Mouse (Mus musculus) bone marrow, adult 2 months (tissue): ENCODE measurements around the gene Wipi1.
"Not testable (repeated sequence)": the region's sequence is repeated elsewhere in the genome, so short reads cannot be mapped to it uniquely, and the experiment has no call there.

Experiments used
- CTCF ChIP-seq: fragments of 200-500 bp; IDR thresholded peaks from 2 replicates; pipeline ENCODE4 v1.5.1; 2011; ENCODE audit warnings: low read length, control low read depth; ENCODE audit not compliant: control insufficient read depth, insufficient read depth
- POLR2A ChIP-seq: fragments of 200-500 bp; IDR thresholded peaks from 2 replicates; pipeline ENCODE4 v1.6.1; 2011; ENCODE audit warnings: low read depth, mild to moderate bottlenecking, control low read depth, low read length, borderline replicate concordance; ENCODE audit not compliant: control insufficient read depth

DNA sequence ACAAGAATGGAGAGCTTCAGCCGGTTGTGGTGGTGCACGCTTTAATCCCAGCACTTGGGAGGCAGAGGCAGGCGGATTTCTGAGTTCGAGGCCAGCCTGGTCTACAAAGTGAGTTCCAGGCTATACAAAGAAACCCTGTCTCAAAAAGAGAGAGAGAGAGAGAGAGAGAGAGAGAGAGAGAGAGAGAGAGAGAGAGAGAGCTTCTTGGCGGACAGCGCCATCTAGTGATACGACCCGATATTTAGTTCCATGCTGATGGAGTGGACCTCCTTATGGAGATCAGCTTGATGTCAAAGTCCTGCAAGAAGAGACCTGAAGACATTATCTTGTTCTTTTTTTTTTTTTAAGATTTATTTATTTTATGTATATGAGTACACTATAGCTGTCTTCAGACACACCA is 7.3 kb upstream of the Wipi1 start:
- peak; percentile 47 for TF ChIP-seq CTCF
- TF ChIP-seq POLR2A: not testable (repeated sequence)
